Mouse (Mus musculus) cerebellum, adult 2 months (tissue): ENCODE measurements around the gene Atp6v0b.

ENCODE experiments used
- CTCF ChIP-seq: fragments of 200-500 bp; IDR thresholded peaks from 2 replicates; pipeline ENCODE4 v1.5.1; 2011; ENCODE audit warnings: low read depth, mild to moderate bottlenecking, control low read depth, low read length, moderate library complexity, borderline replicate concordance; ENCODE audit not compliant: insufficient read depth
- POLR2A ChIP-seq: fragments of 200-500 bp; IDR thresholded peaks from 2 replicates; pipeline ENCODE4 v1.6.1; 2011; ENCODE audit warnings: low read length, control low read depth, borderline replicate concordance; ENCODE audit not compliant: insufficient read depth

DNA sequence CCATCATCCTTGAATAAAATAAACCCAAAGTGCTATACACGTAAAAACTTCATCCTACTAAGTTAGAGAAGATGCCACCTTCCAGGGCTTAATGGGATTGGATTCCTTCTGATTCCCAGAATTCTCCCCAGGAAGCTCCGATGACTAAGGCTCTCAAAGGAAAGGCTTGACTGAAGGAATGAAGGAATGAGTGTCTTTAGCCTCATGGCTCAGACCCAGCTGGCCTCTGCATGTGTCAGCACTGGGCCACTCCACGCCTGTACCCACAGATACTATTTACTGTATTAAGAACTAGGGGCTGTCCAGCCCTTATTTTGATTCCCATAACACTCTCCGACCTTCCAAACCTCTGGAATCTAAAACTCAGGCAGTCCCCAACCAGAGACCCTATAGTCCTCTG lies 46.9 kb upstream of the Atp6v0b start:
- TF ChIP-seq CTCF = no peak
- TF ChIP-seq POLR2A = no peak
